Mouse (Mus musculus): ENCODE data around the gene Gsto2.

DNA sequence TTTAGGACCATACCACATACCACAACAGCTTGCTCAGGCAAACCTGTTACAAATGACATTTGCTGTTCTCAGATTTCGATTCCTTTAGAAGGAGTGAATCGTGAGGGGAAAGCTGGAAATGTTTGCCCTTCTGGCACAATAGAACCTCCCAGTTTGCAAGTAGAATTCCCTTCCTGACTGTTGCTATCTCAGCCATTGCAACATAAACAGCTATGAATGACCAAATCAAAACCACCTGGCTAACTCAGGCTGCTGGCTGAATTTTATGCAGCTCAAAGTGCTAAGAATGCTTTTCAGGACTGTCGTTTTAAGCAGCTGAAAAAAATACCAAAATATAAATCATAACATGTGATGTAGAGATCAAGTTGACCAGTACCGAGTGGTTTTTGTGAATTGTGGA, 3.6 kb downstream of the Gsto2 start:
- no peak for TF ChIP-seq POLR2A (IDR thresholded peaks at IDR 0.05; ENCODE audit: borderline replicate concordance, low read depth, low read length)
- TF ChIP-seq CTCF (IDR thresholded peaks at IDR 0.05; ENCODE audit: low read depth, low read length) = no peak
